Mouse (Mus musculus) kidney, embryonic 16.5 days (tissue): ENCODE data around the gene Arrdc5. TPM values are rescaled to one million over a fixed set of nuclear protein-coding genes. Genes with fewer than 3 reads are reported as not detected.

Experiments used
- ATAC-seq: fragments of 200-750 bp; cut with Nextera tagmentation; 2 replicates; pipeline ENCODE4 v1.8.0; 2017; ENCODE audit warnings: moderate TSS enrichment; ENCODE audit not compliant: low FRiP score, low TSS enrichment
- H3K27ac ChIP-seq: fragments of 300-500 bp; sonication (generic); 2 replicates; pipeline ENCODE4 v1.5.1; 2014; ENCODE audit warnings: low read length
- H3K27me3 ChIP-seq: fragments of 300-500 bp; sonication (generic); 2 replicates; pipeline ENCODE4 v1.6.1; 2014; ENCODE audit warnings: low read length, control low read depth, mixed read lengths; ENCODE audit not compliant: insufficient read depth
- H3K36me3 ChIP-seq: fragments of 300-500 bp; sonication (generic); 2 replicates; pipeline ENCODE4 v1.6.1; 2014; ENCODE audit warnings: low read length, control low read depth, mixed read lengths; ENCODE audit not compliant: insufficient read depth
- H3K4me1 ChIP-seq: fragments of 300-500 bp; sonication (generic); 2 replicates; pipeline ENCODE4 v1.6.1; 2014; ENCODE audit warnings: low read length, control low read depth, mixed read lengths; ENCODE audit not compliant: insufficient read depth
- H3K4me2 ChIP-seq: fragments of 300-500 bp; sonication (generic); replicated peaks from 2 replicates; pipeline ENCODE4 v1.6.1; 2014; ENCODE audit warnings: low read depth, low read length
- H3K4me3 ChIP-seq: fragments of 300-500 bp; sonication (generic); 2 replicates; pipeline ENCODE4 v1.5.1; 2014; ENCODE audit warnings: mild to moderate bottlenecking, low read length
- H3K9ac ChIP-seq: fragments of 300-500 bp; sonication (generic); replicated peaks from 2 replicates; pipeline ENCODE4 v1.6.1; 2014; ENCODE audit warnings: low read length
- H3K9me3 ChIP-seq: fragments of 300-500 bp; sonication (generic); 2 replicates; pipeline ENCODE4 v1.6.1; 2016; ENCODE audit warnings: low read length, control low read depth
- WGBS: fragments of 180-500 bp; shearing (Covaris S2); extraction: QIAGEN DNeasy Blood & Tissue Kit; methylation state at CpG from one replicate; pipeline ENCODE4 v1.1.7; 2014; 5-methylcytosine and 5-hydroxymethylcytosine counted together
- polyA plus RNA-seq: library from polyadenylated mRNA; unstranded; fragments of >200 nt; fragmentation: Nextera tagmentation; extraction: Ambion mirVana; gene quantifications from 2 replicates; pipeline ENCODE4 v1.2.1, GENCODE M21; 2015

Gene Arrdc5
- polyA plus RNA-seq, 1 experiment from 2014 or later = not detected

DNA sequence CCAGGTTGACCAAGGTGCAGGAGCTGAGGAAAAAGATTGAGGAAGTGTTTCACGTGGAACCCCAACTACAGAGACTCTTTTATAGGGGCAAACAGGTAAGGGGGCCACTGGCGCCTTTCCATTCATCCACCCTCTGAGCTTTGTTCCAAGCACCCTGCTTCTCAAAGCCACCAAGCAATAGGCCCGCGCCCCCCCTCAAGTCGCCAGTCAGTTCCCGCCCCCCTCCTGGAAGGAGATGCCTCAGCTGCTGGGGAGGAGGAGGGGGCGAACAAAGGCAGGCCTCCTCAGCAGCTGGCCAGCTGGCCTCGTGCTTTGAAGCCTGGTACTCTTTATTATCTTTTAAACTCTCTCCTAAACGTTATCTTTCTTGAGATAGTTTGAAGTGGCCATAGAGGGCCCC is 5.1 kb upstream of the Arrdc5 start:
- Histone ChIP-seq H3K9me3 (no peaks in the 10 kb centered on the region), H3K4me2 (peak overlapping the region; percentile 98), H3K4me3 (peak overlapping the region; percentile 74), H3K4me1 (peaks cover 53% of the 10 kb centered on the region), H3K27me3 (no peaks in the 10 kb centered on the region), H3K27ac (peak overlapping the region; percentile 2; the same call in 1 of the 2 replicates), H3K36me3 (peaks cover 37% of the 10 kb centered on the region), H3K9ac (peak overlapping the region; percentile 78)
- 28% methylated on average over 9 of the region's 9 CpGs for WGBS
- no peak for ATAC-seq

DNA sequence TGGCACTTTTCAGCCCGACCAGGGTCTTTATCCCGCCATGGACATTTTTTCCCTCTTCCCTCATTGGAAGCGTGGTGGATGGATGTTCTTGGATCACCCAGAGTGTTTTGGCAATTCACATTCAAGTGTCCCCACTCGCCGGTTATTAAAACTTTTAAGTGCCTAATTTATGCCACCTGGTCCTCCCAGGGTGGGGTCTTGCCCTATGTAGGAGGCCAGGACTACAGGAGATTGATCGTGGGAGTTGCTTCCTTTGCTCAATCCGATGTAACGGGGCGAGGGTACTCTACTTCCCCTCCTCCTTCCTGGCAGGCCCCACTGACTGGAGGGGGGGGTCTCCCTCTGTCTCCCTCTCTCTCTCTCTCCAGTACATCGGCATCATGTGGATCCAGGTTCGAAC is 4.6 kb upstream of the Arrdc5 start:
- Histone ChIP-seq H3K9me3 (no peaks in the 10 kb centered on the region), H3K4me2 (peak overlapping the region; percentile 98), H3K9ac (peak overlapping the region; percentile 78), H3K27ac (peak overlapping the region; percentile 2; the same call in 1 of the 2 replicates), H3K36me3 (peaks cover 33% of the 10 kb centered on the region), H3K4me3 (peak overlapping the region; percentile 74), H3K4me1 (peaks cover 53% of the 10 kb centered on the region), H3K27me3 (no peaks in the 10 kb centered on the region)
- 5% methylated on average over 11 of the region's 11 CpGs for WGBS
- no peak for ATAC-seq

DNA sequence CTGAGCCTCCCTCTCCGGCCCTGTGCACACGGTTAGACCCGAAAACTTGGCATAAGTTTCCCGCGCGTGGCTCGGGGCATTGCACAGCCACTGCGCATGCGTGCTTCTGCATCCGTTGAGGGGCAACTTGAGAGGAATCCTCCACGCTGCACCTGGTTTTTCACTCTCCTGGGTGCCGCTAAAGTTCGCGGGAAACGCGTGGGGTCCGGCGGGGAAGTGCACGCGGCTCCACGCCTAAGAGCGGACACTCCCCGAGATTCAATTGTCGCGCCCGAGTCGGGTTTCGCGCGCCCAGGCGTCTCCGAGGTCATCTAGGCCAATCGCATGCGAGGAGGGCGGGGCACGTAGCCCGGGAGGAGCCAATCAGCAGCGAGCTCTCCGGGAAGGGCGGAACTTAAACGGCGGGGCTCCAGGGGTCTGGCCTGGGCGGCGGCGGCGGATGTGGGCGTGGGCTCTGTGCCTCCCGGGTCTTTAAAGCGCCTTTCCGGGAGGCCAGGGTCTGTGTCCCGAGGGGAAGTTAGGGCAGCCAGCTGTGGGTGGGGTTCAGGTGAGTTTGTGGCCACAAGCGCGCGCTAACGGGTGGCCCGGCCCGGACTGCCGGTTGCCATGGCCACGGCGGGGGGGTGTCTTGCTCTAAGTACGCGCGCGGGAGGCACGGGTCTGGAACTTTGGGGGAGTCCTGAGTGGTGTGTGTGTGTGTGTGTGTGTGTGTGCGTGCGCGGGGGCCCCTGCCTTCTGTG is 3.9 kb upstream of the Arrdc5 start:
- Histone ChIP-seq H3K9me3 (no peaks in the 10 kb centered on the region), H3K36me3 (peaks cover 27% of the 10 kb centered on the region), H3K4me3 (peak overlapping the region; percentile 74), H3K4me1 (peaks cover 52% of the 10 kb centered on the region), H3K27me3 (no peaks in the 10 kb centered on the region), H3K4me2 (peak overlapping the region; percentile 98), H3K27ac (peak overlapping the region; percentile 93), H3K9ac (peak overlapping the region; percentile 79)
- peak; percentile 87 for ATAC-seq
- under 1% methylated on average over 67 of the region's 68 CpGs for WGBS

DNA sequence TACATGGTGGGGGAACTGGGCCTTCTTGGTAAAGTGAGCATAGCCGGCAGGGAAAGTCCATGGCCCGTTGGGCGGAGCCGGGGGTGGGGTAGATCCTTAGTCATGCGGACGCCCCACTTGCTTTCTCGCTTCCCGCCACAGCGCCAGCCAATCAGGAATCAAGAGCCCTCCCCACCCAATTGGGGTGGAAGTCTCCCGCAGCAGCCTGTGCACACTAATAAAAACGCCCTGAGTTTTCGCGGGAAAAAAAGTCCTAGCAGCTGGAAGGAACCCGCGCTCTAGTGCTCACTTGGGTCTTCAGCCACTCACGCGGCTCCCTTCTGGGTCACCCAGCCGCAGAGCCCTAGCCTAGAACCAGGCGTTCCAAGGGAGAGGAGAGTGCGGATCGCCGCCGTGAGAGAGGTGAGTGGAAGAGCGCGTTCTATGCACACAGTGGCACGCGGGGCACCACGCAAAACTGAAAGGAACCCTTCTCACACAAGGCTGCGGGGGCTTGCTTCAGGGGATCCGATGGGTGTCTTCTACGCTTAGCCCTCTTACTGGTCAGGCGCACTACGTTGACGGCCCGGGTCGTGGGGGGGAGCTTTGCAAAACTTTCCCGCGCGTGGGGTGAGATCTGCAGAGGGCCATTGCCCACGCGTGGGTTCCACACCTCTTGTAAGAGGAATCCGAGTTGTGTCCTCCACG is 3.2 kb upstream of the Arrdc5 start, which contains the start of gene Uhrf1:
Gene Uhrf1, plus strand, starts transcription at position 162 of the 687 bp plus-strand sequence.
- Histone ChIP-seq H3K36me3 (peaks cover 20% of the 10 kb centered on the region; the same call in 1 of the 2 replicates), H3K9me3 (no peaks in the 10 kb centered on the region), H3K4me2 (peak within 1 kb of the TSS; percentile 98), H3K9ac (peak within 1 kb of the TSS; percentile 79), H3K4me1 (peaks cover 44% of the 10 kb centered on the region), H3K4me3 (peak within 1 kb of the TSS; percentile 74), H3K27me3 (no peaks in the 10 kb centered on the region), H3K27ac (peak within 1 kb of the TSS; percentile 93)
- peak; percentile 82 for ATAC-seq
- under 1% methylated on average over 43 of the region's 43 CpGs for WGBS

DNA sequence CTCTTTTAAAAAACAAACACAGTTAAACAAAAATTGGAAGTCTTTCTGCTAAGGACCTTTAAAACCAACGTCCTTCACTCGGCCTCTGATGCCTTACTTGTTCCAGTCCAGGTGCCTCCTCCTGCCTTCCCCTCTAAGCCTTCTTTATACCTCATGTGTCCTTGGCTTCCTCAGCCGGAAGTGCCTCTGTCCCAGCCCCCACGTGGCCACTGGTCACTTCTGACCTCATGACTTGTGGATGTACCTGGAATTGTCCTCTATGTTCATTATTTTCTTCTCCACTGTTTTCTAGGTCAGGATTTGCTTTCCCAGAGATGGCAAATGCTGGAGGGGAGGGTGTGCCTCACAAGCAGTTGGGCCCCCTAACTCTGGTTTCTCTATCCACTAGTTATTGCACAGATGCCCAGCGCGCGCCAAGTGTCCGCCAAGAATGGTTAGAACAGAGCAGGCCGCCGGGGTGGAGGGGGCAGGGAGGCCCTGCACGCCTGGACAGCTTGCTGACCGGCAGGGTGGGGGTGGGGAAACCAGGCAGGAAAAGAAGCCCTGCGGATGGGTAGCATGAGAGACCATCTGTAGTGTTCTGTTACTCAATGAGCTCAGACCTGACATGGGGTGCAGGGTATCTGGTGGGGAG is 2.4 kb upstream of the Arrdc5 start:
- H3K4me1 ChIP-seq = peaks cover 36% of the 10 kb centered on the region
- peak; percentile 59 for ATAC-seq
- H3K4me2 ChIP-seq = peak overlapping the region; percentile 98
- H3K27me3 ChIP-seq = no peaks in the 10 kb centered on the region
- H3K9me3 ChIP-seq = no peaks in the 10 kb centered on the region
- peaks cover 12% of the 10 kb centered on the region; the same call in 1 of the 2 replicates for H3K36me3 ChIP-seq
- 17% methylated on average over 13 of the region's 13 CpGs for WGBS
- peak overlapping the region; percentile 50 for H3K9ac ChIP-seq
- H3K27ac ChIP-seq = peak overlapping the region; percentile 93
- peak overlapping the region; percentile 74; the same call in 1 of the 2 replicates for H3K4me3 ChIP-seq

DNA sequence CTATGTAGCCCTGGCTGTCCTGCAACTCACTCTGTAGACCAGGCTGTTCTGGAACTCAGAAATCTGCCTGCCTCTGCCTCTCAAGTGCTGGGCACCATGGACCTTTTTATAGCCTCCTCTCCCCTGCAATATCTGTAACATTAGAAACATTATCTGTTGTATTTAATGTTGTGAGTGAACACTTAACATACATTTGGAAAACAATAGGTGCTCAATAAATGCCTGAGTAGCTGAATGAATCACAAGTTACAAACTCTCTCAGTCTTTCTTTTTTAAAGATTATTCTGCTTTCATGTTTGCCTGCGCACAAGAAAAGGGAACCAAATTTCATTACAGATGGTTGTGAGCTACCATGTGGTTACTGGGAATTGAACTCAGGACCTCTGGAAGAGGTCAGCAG is 1.8 kb downstream of the Arrdc5 start:
- no peaks in the 10 kb centered on the region for H3K9me3 ChIP-seq
- no peaks in the 10 kb centered on the region for H3K27me3 ChIP-seq
- WGBS = 100% methylated on average over 1 of the region's 1 CpGs
- no peak overlapping the region for H3K27ac ChIP-seq
- H3K4me1 ChIP-seq = peaks cover 7% of the 10 kb centered on the region
- H3K9ac ChIP-seq = no peak overlapping the region
- H3K4me2 ChIP-seq = no peak overlapping the region
- no peaks in the 10 kb centered on the region for H3K36me3 ChIP-seq
- no peak overlapping the region for H3K4me3 ChIP-seq
- ATAC-seq = no peak

DNA sequence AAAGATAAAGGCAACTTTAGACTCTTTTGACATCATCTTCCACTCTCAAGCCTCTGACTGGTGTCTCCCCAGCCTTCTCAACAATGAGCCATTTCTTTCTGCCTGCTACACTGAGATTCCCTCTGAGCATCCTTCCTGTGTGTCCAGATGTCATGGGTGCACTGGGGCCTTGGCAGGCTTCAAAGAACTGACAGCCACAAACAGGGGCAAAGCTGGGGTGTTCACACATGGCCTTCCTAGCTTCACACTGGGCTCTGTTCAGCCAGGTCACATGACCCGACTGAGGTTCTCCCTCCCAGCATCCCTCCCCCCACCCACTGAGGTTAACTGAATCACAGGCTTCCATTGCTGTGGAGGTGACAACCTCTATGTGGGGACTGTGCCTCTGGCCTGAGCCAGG is 3.9 kb downstream of the Arrdc5 start:
- Histone ChIP-seq H3K27me3 (no peaks in the 10 kb centered on the region), H3K4me1 (peaks cover 15% of the 10 kb centered on the region), H3K4me3 (no peak overlapping the region), H3K27ac (no peak overlapping the region), H3K9me3 (no peaks in the 10 kb centered on the region), H3K36me3 (no peaks in the 10 kb centered on the region), H3K4me2 (no peak overlapping the region), H3K9ac (no peak overlapping the region)
- no peak for ATAC-seq
- 63% methylated on average over 1 of the region's 1 CpGs for WGBS

DNA sequence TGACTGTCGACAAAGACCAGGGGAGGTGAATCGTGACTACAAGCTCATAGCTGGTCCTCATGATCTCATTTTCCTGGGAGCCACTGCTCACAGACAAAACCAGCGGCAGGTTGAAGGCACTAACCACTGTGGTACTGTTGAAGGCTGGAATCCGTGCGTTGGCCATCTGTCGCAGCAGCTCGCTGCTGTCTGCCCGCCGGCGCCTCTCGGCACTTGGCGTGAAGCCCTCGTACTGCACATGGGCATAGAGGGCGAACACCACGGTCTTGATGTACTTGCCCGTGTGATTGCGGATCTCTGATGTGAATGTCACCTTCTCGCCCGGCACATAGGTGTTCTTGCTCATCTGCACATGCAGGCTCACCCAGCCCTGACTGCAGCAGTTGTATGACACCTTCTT is 5.8 kb downstream of the Arrdc5 start:
- H3K27me3 ChIP-seq = no peaks in the 10 kb centered on the region
- no peak overlapping the region for H3K27ac ChIP-seq
- H3K9me3 ChIP-seq = no peaks in the 10 kb centered on the region
- no peaks in the 10 kb centered on the region for H3K36me3 ChIP-seq
- no peak for ATAC-seq
- H3K4me3 ChIP-seq = no peak overlapping the region
- no peak overlapping the region for H3K4me2 ChIP-seq
- 0 out of 2 replicates have a peak overlapping the region, but pooled peaks have one; percentile 13 for H3K9ac ChIP-seq
- peaks cover 25% of the 10 kb centered on the region for H3K4me1 ChIP-seq
- WGBS = 92% methylated on average over 19 of the region's 19 CpGs

DNA sequence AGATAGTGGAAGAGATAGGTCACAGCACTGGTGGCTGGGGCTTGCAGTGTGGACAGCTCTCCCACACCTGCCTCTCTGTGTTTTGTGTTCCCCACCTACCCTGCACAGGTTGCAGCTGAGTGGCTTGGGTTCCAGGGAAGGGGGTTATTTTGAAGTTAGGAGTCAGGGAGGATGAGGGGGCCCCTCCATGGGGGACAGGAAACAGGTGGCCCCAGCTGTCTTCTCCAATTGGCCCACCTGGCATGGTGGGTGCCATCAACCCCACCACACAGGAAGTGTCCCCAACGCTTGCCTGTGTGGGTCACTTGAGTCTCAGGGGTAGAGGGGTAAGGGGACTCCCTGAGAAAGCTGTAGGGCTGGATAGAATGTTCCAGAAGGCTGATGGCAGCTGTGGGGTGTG is 6.8 kb downstream of the Arrdc5 start:
- no peak overlapping the region for H3K9ac ChIP-seq
- H3K9me3 ChIP-seq = no peaks in the 10 kb centered on the region
- no peak overlapping the region for H3K4me3 ChIP-seq
- no peaks in the 10 kb centered on the region for H3K36me3 ChIP-seq
- no peak overlapping the region for H3K4me2 ChIP-seq
- H3K27me3 ChIP-seq = no peaks in the 10 kb centered on the region
- WGBS = 90% methylated on average over 1 of the region's 1 CpGs
- H3K4me1 ChIP-seq = peaks cover 35% of the 10 kb centered on the region
- H3K27ac ChIP-seq = no peak overlapping the region
- ATAC-seq = no peak
